Mouse (Mus musculus) bone marrow macrophage, adult 2 months (primary cell): ENCODE results near the gene Trappc3l.

ENCODE experiments used
- CTCF ChIP-seq: IDR thresholded peaks from 2 replicates; pipeline ENCODE4 v1.5.1; 2012; ENCODE audit warnings: low read depth, mild to moderate bottlenecking, low read length, moderate library complexity
- POLR2A ChIP-seq: IDR thresholded peaks from 2 replicates; pipeline ENCODE4 v1.6.1; 2012; ENCODE audit warnings: mild to moderate bottlenecking, low read depth, low read length, borderline replicate concordance

DNA sequence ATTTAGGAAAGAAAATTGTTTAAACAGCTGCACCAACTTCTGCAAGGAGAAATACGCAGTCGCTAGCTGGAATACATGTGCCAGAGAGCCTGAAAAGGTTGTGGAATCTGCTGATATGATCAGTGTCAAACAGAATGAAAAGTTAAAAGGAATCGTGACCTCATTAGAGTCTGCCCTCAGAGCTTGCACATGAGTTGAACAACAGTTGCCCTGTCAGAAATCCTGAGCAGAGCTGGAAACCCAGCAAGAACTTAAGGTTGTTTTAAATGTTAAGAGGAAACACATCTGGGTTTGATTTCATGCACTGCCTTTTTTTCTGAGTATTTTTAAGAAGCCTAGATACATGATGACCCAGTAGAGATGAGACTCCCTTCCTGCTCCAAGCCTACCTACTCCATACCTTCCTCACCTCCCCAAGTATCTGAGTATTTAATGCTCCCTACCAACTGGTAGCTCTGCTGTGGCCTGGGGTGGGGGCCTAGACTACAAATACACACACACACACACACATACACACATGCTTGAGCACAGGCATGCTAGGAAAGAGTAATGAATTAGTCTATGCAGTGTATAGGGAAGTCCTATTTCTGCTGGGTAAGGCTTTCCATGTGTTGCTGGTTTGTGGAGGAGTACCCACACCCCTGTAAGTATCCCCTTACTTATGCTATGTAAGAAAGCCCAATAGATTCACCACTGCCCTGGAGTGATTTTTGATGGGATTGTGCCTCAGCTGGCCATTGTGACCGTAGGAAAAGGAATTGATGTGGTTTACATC lies 74.8 kb downstream of the Trappc3l start:
- TF ChIP-seq CTCF (no peak), POLR2A (no peak)
